Mouse (Mus musculus) E14TG2a.4 (cell line): ENCODE results near the gene 2010111I01Rik.

ENCODE experiments used
- CTCF ChIP-seq: conservative IDR thresholded peaks from 2 replicates; pipeline ENCODE4 v1.5.1; 2014; ENCODE audit warnings: low read length
- NANOG ChIP-seq: IDR thresholded peaks from 2 replicates; pipeline ENCODE4 v1.6.1; 2014; ENCODE audit warnings: borderline replicate concordance, low read length, mixed read lengths
- POU5F1 ChIP-seq: IDR thresholded peaks from 2 replicates; pipeline ENCODE4 v1.6.1; 2014; ENCODE audit warnings: low read length, borderline replicate concordance

GRCm38 (mm10) chr13:63241665-63242064 is 277.0 kb downstream of the 2010111I01Rik start:
- TF ChIP-seq CTCF, result no peak
- no peak for TF ChIP-seq NANOG
- TF ChIP-seq POU5F1, result no peak
